Mouse (Mus musculus): ENCODE data around the gene Idh2.

Gene Idh2

DNA sequence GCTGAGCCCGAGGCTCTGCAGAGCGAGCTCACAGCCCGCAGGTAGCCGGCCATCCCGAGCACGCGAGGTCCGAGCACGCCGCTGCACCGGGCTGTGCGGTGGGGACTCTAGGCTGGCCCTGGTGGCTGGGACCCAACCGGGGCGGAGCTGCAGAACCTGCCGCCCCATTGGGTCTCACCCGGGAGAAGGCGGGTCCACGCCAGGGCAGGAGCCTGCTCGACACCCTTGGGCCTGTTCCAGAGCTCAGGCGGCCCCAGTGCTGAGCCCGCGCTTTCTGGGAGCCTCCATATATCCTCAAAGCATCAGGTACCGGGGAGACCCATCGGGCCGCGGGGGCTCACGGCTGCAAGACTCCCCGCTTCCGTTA lies at the start of gene Idh2:
TSS of gene Idh2 (minus strand) at position 169 of the 367 bp plus-strand sequence.
- peak; percentile 87 to 91 for DNase-seq (ENCODE audit: low spot score in 2 of 2)

- no peak for DNase-seq (ENCODE audit: low spot score in 2 of 2)
Measured at GRCm38 (mm10) chr7:80160945-80161306, 45.7 kb upstream of the Idh2 start.

DNA sequence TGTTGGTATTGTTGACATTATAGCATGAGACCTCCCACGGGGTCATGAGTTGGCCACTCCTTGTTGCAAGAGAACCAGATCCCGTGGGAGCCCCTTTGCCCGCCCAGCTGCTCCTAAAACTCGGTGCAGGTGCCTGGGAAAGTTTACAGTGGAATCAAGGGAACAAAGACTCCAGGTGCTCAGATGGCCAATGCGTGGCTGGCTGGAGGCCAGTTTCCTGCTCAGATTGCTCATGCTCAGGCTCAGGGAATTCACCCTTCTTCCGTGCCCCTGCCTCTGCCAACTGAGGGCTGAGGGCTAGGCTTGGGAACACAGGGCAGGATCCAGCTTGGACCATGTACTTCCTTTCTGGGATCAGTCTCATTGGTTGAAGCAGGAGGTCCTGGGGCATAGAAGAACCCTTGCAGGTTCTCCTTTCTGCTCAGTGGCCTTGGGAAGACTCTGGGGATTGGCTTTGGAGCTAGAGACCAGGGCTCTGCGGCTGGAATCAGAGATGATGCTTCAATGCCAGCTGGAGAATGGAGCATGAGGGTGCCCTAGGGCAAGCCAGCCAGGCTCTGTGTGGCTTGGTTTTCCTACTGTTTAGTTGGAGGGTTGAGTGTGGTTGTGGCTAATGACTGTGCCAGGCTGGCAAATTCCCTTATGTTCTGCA lies 45.2 kb upstream of the Idh2 start:
- no peak for DNase-seq (ENCODE audit: low spot score in 2 of 2)

DNA sequence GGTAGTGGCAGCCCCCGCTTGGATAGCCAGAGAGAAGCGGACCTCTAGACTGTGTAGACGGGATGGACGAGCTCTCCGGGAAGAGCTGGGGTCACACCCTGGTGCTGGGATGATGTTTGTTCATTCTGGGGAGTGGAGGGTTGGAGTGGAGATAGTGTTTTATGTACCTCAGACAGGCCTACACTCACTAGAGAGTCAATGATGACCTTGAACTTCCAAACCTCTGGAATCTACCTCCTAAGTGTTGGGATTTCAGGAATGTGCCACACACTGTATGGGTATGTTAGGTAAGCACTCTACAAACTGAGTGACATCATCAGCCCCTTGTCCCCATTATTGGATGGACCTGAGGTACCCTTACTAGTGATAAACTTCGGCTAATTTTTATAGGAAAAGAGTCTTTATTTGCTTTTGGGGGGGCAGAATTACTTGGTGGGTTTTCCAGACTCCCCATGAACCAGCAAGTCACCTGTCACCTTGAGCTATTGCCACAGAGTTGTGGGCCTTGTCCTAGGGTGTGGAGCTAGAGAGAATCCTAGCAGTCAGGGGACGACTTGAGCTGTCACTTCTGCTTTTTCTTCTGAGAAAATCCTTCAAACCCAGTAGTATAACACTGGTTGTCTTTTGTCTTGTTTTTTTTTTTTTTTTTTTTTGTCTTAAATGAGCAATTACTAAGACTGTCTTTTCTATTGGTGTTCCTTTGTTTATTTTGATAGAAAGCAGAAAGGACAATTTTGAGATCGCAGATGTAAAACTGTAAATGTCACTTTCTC lies 43.5 kb upstream of the Idh2 start:
- no peak for DNase-seq (ENCODE audit: low spot score in 2 of 2)

GRCm38 (mm10) chr7:80156711-80157227 lies 41.6 kb upstream of the Idh2 start:
- peak; percentile 67 to 80 for DNase-seq (ENCODE audit: low spot score in 2 of 2)

- DNase-seq (ENCODE audit: low spot score in 2 of 2) = no peak
Measured at GRCm38 (mm10) chr7:80154689-80155088, 39.5 kb upstream of the Idh2 start.

GRCm38 (mm10) chr7:80152756-80153155 lies 37.6 kb upstream of the Idh2 start:
- no peak for DNase-seq (ENCODE audit: low spot score in 2 of 2)

GRCm38 (mm10) chr7:80152152-80152551 lies 37.0 kb upstream of the Idh2 start:
- peak in 1 of 2 experiments; percentile 70 for DNase-seq (ENCODE audit: low spot score in 2 of 2)

- DNase-seq (ENCODE audit: low spot score in 2 of 2) = no peak
Measured at GRCm38 (mm10) chr7:80149356-80149755, 34.2 kb upstream of the Idh2 start.

DNA sequence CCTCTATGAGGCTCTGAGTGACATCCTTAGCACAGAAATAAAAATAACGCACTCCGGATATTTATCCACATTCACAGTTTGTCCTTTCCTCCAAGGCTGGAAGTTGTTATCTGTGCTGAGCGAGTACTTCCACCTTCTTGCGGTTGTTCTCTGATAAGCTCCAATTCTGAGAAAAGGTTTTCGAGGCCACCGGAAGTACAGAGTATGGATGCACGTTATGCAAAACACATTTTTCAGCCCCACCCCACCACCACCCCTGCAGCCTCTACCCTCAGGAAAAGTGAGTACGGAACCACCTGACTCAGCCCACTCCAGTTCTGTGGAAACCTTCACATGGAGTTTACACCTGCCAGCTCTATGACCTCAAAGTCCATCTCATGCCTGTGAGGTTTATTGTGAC lies 30.9 kb upstream of the Idh2 start:
- DNase-seq (ENCODE audit: low spot score in 2 of 2) = peak; percentile 58 to 73

GRCm38 (mm10) chr7:80144695-80145094 lies 29.5 kb upstream of the Idh2 start:
- DNase-seq (ENCODE audit: low spot score in 2 of 2) = no peak

GRCm38 (mm10) chr7:80143331-80144273 lies 28.4 kb upstream of the Idh2 start:
- peak; percentile 51 to 76 for DNase-seq (ENCODE audit: low spot score in 2 of 2)

- DNase-seq (ENCODE audit: low spot score in 2 of 2) = peak; percentile 62 to 86
Measured at GRCm38 (mm10) chr7:80140815-80141214, 25.6 kb upstream of the Idh2 start.

DNA sequence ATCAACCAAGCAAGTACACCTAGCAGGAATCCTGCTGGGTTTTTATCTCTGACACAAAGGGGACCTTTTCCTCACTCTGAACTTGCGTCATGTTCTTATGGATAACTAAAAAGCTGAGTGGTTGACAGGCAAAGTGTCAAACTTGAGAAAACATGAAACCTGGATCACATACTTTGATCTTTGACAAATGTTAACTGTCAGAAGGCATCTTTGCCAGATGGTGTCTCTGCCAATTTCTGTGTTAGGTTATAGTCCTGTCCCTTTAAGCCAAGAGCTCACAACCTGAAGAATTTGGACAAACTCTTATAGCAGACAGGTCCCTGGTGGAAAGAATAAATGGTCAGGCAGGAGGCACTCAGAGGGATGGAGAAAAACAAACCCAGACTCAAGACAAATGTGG lies 23.2 kb upstream of the Idh2 start:
- no peak for DNase-seq (ENCODE audit: low spot score in 2 of 2)

DNA sequence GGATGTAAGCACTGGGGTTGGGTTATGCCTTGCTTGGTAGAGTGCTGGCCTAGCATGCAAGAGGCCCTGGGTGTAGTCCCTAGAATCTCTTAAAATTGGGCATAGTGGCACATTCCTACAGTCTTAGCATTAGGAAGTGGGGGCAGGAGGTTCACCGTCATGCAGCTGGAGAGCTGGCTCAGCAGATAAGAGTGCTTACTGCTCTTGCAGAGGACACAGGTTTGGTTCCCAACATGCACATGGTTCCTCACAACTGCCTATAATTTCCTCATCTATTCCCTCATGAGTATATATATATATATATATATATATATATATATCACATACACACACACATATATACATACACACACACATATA lies 20.0 kb upstream of the Idh2 start:
- no peak for DNase-seq (ENCODE audit: low spot score in 2 of 2)

DNA sequence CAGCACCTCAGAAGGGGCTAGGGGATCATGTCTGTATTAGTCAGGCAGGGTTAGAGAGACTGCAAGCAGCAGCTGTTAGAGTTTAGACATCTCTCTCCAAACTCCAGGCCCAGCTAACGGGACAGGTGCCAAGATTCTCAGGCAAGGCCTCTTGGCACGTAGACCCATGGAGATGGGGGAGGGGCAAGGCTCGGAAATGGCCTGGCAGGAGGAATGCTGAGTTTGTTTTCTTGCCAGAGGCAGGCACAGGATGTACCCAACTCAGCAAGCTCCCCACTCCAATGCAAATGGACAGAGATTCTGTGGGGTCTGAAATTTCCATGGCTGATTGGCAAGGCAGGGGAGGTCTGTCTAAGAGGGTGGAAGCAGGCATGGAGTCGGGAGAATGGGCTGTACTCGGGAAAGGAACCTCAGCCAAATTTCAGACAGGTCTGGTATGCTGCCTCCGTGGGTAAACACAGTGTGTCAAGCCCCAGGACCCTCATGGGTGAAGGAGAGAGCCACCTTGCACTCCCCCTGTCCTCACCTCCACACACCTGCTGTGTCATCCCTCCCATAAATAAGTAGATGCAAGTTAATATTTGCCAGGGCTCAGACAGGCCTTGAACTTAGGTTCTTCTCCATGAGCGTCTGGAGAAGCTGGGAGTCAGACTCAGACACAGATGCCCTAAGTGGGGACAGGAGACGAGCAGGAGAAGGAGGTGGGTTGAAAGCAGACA lies 19.4 kb upstream of the Idh2 start:
- peak in 1 of 2 experiments; percentile 46 for DNase-seq (ENCODE audit: low spot score in 2 of 2)

DNA sequence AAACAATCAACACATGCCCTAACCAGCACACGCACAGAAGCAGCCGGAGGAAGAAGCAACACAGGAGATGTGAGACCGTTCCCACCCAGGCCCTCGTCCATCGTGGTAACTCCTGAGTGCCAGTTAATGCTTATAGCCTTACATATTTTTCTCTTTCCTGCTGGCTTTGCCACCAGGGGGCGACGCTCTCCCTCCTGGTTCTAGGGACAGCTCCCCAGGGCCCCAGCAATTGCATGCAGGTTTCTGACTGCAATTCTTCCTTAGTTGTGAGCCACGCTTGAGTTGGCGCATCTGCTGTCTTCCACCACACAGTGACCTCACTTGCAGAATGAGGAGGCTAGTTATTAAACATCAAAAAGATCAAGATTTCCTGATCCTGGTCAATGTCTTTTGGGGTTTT lies 17.3 kb upstream of the Idh2 start:
- peak; percentile 53 to 87 for DNase-seq (ENCODE audit: low spot score in 2 of 2)

GRCm38 (mm10) chr7:80131315-80131714 lies 16.1 kb upstream of the Idh2 start:
- DNase-seq (ENCODE audit: low spot score in 2 of 2) = peak in 1 of 2 experiments; percentile 37

DNA sequence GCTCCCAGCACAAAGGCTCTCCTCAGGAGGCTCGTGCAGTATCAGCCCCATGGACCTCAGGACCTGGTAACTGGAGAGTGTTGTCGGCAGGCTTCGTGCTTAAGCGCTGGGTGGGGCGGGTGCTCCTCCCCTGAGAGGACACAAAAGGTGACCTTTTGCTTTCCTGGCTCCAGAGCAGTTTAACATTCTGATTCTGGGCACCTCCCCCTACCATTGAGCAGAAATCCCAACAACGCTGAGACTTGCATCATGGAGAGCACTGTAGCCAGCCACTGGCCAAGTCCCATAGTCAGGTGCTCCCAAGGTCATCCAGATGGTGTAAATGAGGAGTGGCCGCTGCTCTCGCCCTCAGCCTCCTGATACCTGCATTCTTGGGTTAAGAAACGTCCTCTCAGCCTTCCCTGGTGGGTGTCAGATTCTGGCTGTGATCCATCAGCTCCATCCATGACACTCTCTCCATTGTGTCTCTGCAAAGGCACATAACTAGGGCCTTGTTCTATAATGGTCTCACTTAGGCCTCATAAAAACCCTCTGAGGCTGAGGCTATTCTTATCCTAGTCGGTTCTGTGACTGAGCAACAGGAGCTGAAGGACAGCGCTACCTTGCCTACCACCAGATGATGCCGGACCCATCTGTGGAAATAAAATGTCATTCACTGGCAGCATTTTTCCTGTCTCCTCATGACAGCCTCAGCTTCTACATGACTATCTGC lies 15.3 kb upstream of the Idh2 start:
- DNase-seq (ENCODE audit: low spot score in 2 of 2) = no peak

GRCm38 (mm10) chr7:80129278-80129677 lies 14.1 kb upstream of the Idh2 start:
- DNase-seq (ENCODE audit: low spot score in 2 of 2) = no peak

- DNase-seq (ENCODE audit: low spot score in 2 of 2) = no peak
Measured at GRCm38 (mm10) chr7:80123672-80124071, 8.5 kb upstream of the Idh2 start.
